Mouse (Mus musculus): ENCODE measurements around the gene Olfr702. TPM values are rescaled to one million over a fixed set of nuclear protein-coding genes. Genes with fewer than 3 reads are reported as not detected.

Gene Olfr702
- polyA plus RNA-seq (2014; fragmentation: Illumina TruSeq; extraction: RNeasy Lipid Tissue Mini Kit (QIAGEN cat#74804); ENCODE audit: low read depth, low replicate concordance) = not detected

GRCm38 (mm10) chr7:106833793-106834192 lies at the start of gene Olfr702:
Gene Olfr702, minus strand, starts transcription at chr7:106833893.

DNA sequence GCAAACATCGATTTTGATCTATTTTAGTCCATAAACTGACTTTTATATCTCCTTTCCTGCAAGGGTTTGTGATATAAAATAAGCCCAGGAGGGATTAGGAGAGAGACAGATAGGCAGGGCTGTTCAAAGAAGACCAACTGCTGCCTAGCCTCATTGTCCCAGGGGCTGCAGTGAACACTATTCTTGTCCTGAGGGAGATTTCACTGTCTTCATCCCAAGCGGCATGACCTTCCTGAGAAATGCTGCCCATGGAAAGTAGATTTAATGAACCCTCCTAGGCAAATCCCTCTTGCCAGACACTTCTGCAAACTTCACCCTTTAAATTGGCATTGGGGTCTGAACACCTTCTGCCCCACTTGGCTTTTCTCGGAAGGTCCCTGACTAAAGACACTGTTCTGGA lies 43.1 kb upstream of the Olfr702 start, which contains the start of gene Olfr705:
TSS of gene Olfr705 (minus strand) at position 101 of the 400 bp plus-strand sequence.

GRCm38 (mm10) chr7:106862885-106863284 lies 29.2 kb upstream of the Olfr702 start, which contains the start of gene Olfr704:
Gene Olfr704, plus strand, starts transcription at chr7:106863185.

GRCm38 (mm10) chr7:106843060-106843459 lies 9.4 kb upstream of the Olfr702 start, which contains the start of gene Olfr703:
Gene Olfr703, plus strand, starts transcription at chr7:106843360.

DNA sequence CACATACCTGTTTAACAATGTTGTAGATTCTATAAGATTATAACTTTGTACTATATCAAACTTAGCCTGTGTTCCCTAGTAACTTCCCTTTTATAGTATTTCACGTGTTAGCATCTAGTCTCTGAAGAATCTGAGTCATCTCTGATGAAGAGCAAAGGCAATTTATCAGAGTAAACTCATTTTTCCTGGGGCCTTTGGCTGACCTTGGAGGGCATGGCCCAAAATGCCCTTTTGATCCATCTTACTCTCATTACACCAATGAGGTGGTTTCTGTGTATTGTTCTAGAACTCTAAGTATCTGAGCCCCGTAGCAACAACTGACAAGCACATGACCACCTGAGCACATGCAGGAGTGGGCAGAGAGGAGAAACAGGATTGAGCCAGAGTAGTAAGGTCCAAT lies 19.9 kb downstream of the Olfr702 start, which contains the start of gene Olfr701:
TSS of gene Olfr701 (plus strand) at position 301 of the 400 bp plus-strand sequence.

DNA sequence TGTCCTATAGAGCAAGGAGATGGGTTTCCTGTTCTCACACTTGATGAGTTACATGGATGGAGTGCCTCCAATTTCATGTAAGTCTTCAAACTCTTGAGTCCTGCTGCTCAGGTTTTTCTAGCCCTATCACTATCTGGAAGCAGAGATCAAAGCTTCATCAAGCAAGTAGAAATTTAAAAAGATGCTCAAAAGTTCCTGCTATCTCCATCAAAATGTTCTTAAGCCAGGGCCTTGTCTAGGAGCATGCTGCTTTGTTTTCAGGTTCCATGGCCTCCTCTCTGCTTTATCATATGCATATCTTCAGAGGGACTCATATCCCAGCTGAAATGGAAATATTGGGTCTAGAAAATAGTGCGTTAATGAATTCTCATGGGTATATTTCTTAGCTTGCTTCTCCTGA lies 25.0 kb downstream of the Olfr702 start, which contains the start of gene Olfr700:
TSS of gene Olfr700 (minus strand) at position 101 of the 400 bp plus-strand sequence.

GRCm38 (mm10) chr7:106793098-106793497 lies 40.6 kb downstream of the Olfr702 start, which contains the start of gene Olfr699:
Gene Olfr699, minus strand, starts transcription at chr7:106793198.

Other genes starting within 250 kb of the Olfr702 start
- not detected for gene Olfr693, start 153.3 kb downstream of the Olfr702 start, polyA plus RNA-seq (2014; fragmentation: Illumina TruSeq; extraction: RNeasy Lipid Tissue Mini Kit (QIAGEN cat#74804); ENCODE audit: low read depth, low replicate concordance)
- gene Olfr694, start 142.1 kb downstream of the Olfr702 start, polyA plus RNA-seq (2014; fragmentation: Illumina TruSeq; extraction: RNeasy Lipid Tissue Mini Kit (QIAGEN cat#74804); ENCODE audit: low read depth, low replicate concordance) = not detected
- gene Olfr695, start 117.5 kb downstream of the Olfr702 start, polyA plus RNA-seq (2014; fragmentation: Illumina TruSeq; extraction: RNeasy Lipid Tissue Mini Kit (QIAGEN cat#74804); ENCODE audit: low read depth, low replicate concordance) = not detected
- not detected for gene Olfr697, start 91.5 kb downstream of the Olfr702 start, polyA plus RNA-seq (2014; fragmentation: Illumina TruSeq; extraction: RNeasy Lipid Tissue Mini Kit (QIAGEN cat#74804); ENCODE audit: low read depth, low replicate concordance)
- gene Olfr698, start 78.5 kb downstream of the Olfr702 start, polyA plus RNA-seq (2014; fragmentation: Illumina TruSeq; extraction: RNeasy Lipid Tissue Mini Kit (QIAGEN cat#74804); ENCODE audit: low read depth, low replicate concordance) = not detected
- not detected for gene Olfr699, start 40.7 kb downstream of the Olfr702 start, polyA plus RNA-seq (2014; fragmentation: Illumina TruSeq; extraction: RNeasy Lipid Tissue Mini Kit (QIAGEN cat#74804); ENCODE audit: low read depth, low replicate concordance)
- gene Olfr700, start 25.1 kb downstream of the Olfr702 start, polyA plus RNA-seq (2014; fragmentation: Illumina TruSeq; extraction: RNeasy Lipid Tissue Mini Kit (QIAGEN cat#74804); ENCODE audit: low read depth, low replicate concordance) = not detected
- gene Olfr701, start 19.8 kb downstream of the Olfr702 start, polyA plus RNA-seq (2014; fragmentation: Illumina TruSeq; extraction: RNeasy Lipid Tissue Mini Kit (QIAGEN cat#74804); ENCODE audit: low read depth, low replicate concordance) = not detected
- not detected for gene Olfr703, start 9.5 kb upstream of the Olfr702 start, polyA plus RNA-seq (2014; fragmentation: Illumina TruSeq; extraction: RNeasy Lipid Tissue Mini Kit (QIAGEN cat#74804); ENCODE audit: low read depth, low replicate concordance)
- not detected for gene Olfr704, start 29.3 kb upstream of the Olfr702 start, polyA plus RNA-seq (2014; fragmentation: Illumina TruSeq; extraction: RNeasy Lipid Tissue Mini Kit (QIAGEN cat#74804); ENCODE audit: low read depth, low replicate concordance)
- gene Olfr705, start 43.0 kb upstream of the Olfr702 start, polyA plus RNA-seq (2014; fragmentation: Illumina TruSeq; extraction: RNeasy Lipid Tissue Mini Kit (QIAGEN cat#74804); ENCODE audit: low read depth, low replicate concordance) = not detected
- gene Olfr706, start 54.3 kb upstream of the Olfr702 start, polyA plus RNA-seq (2014; fragmentation: Illumina TruSeq; extraction: RNeasy Lipid Tissue Mini Kit (QIAGEN cat#74804); ENCODE audit: low read depth, low replicate concordance) = not detected
- not detected for gene Olfr707, start 67.3 kb upstream of the Olfr702 start, polyA plus RNA-seq (2014; fragmentation: Illumina TruSeq; extraction: RNeasy Lipid Tissue Mini Kit (QIAGEN cat#74804); ENCODE audit: low read depth, low replicate concordance)
- gene Olfr1532-ps1, start 74.1 kb upstream of the Olfr702 start, polyA plus RNA-seq (2014; fragmentation: Illumina TruSeq; extraction: RNeasy Lipid Tissue Mini Kit (QIAGEN cat#74804); ENCODE audit: low read depth, low replicate concordance) = not detected
- gene Olfr709-ps1, start 98.3 kb upstream of the Olfr702 start, polyA plus RNA-seq (2014; fragmentation: Illumina TruSeq; extraction: RNeasy Lipid Tissue Mini Kit (QIAGEN cat#74804); ENCODE audit: low read depth, low replicate concordance) = not detected
- not detected for gene Olfr710, start 114.4 kb upstream of the Olfr702 start, polyA plus RNA-seq (2014; fragmentation: Illumina TruSeq; extraction: RNeasy Lipid Tissue Mini Kit (QIAGEN cat#74804); ENCODE audit: low read depth, low replicate concordance)
- gene Olfr6, start 130.0 kb upstream of the Olfr702 start, polyA plus RNA-seq (2014; fragmentation: Illumina TruSeq; extraction: RNeasy Lipid Tissue Mini Kit (QIAGEN cat#74804); ENCODE audit: low read depth, low replicate concordance) = not detected
- not detected for gene Olfr711, start 141.6 kb upstream of the Olfr702 start, polyA plus RNA-seq (2014; fragmentation: Illumina TruSeq; extraction: RNeasy Lipid Tissue Mini Kit (QIAGEN cat#74804); ENCODE audit: low read depth, low replicate concordance)
- not detected for gene Olfr2, start 172.2 kb upstream of the Olfr702 start, polyA plus RNA-seq (2014; fragmentation: Illumina TruSeq; extraction: RNeasy Lipid Tissue Mini Kit (QIAGEN cat#74804); ENCODE audit: low read depth, low replicate concordance)
- gene Olfr713, start 197.3 kb upstream of the Olfr702 start, polyA plus RNA-seq (2014; fragmentation: Illumina TruSeq; extraction: RNeasy Lipid Tissue Mini Kit (QIAGEN cat#74804); ENCODE audit: low read depth, low replicate concordance) = not detected
- gene Olfr714, start 237.1 kb upstream of the Olfr702 start, polyA plus RNA-seq (2014; fragmentation: Illumina TruSeq; extraction: RNeasy Lipid Tissue Mini Kit (QIAGEN cat#74804); ENCODE audit: low read depth, low replicate concordance) = not detected

Measured in sigmoid colon, adult 10 weeks (tissue).